Mouse (Mus musculus): ENCODE data around the gene Ttll2. TPM values are rescaled to one million over a fixed set of nuclear protein-coding genes. Genes with fewer than 3 reads are reported as not detected.
A peak's percentile ranks its signal among the peaks of the same experiment; 100 is the strongest.
"Not testable (repeated sequence)": the region's sequence is repeated elsewhere in the genome, so short reads cannot be mapped to it uniquely, and the experiment has no call there.

Gene Ttll2
- polyA plus RNA-seq, 1 experiment from 2014 or later: not detected

- not testable (repeated sequence) for ATAC-seq (ENCODE audit: extremely low read depth, insufficient number of reproducible peaks, low FRiP score, low TSS enrichment); H3K27ac ChIP-seq (replicated peaks); H3K36me3 ChIP-seq; H3K4me2 ChIP-seq; H3K9me3 ChIP-seq; H3K27me3 ChIP-seq (replicated peaks); H3K4me3 ChIP-seq; H3K9ac ChIP-seq; H3K4me1 ChIP-seq
- WGBS: 45% methylated on average over 2 of the region's 3 CpGs
Measured at GRCm38 (mm10) chr17:7348765-7349164, 3.7 kb downstream of the Ttll2 start.

- H3K27me3 ChIP-seq (replicated peaks); H3K36me3 ChIP-seq; H3K4me3 ChIP-seq; H3K9ac ChIP-seq; H3K9me3 ChIP-seq; ATAC-seq (ENCODE audit: extremely low read depth, insufficient number of reproducible peaks, low FRiP score, low TSS enrichment); H3K4me1 ChIP-seq; H3K4me2 ChIP-seq; H3K27ac ChIP-seq (replicated peaks): not testable (repeated sequence)
- 55% methylated on average over 7 of the region's 9 CpGs for WGBS
Measured at GRCm38 (mm10) chr17:7337381-7337780, 15.1 kb downstream of the Ttll2 start.

GRCm38 (mm10) chr17:7332745-7333144, 19.8 kb downstream of the Ttll2 start:
- H3K36me3 ChIP-seq; H3K27me3 ChIP-seq (replicated peaks); H3K9ac ChIP-seq; H3K4me1 ChIP-seq; ATAC-seq (ENCODE audit: extremely low read depth, insufficient number of reproducible peaks, low FRiP score, low TSS enrichment); H3K4me3 ChIP-seq; H3K27ac ChIP-seq (replicated peaks); H3K9me3 ChIP-seq; H3K4me2 ChIP-seq: not testable (repeated sequence)
- WGBS: 82% methylated on average over 3 of the region's 5 CpGs

GRCm38 (mm10) chr17:7326415-7326814, 26.1 kb downstream of the Ttll2 start:
- not testable (repeated sequence) for H3K27ac ChIP-seq (replicated peaks); ATAC-seq (ENCODE audit: extremely low read depth, insufficient number of reproducible peaks, low FRiP score, low TSS enrichment)
- 20% methylated on average over 7 of the region's 8 CpGs for WGBS

GRCm38 (mm10) chr17:7324346-7324745, 28.1 kb downstream of the Ttll2 start, which contains the start of gene Tcp10a:
TSS of gene Tcp10a (plus strand) at chr17:7324646.
- H3K9me3 ChIP-seq; H3K27me3 ChIP-seq (replicated peaks); H3K27ac ChIP-seq (replicated peaks); H3K9ac ChIP-seq; ATAC-seq (ENCODE audit: extremely low read depth, insufficient number of reproducible peaks, low FRiP score, low TSS enrichment); H3K4me3 ChIP-seq; H3K4me2 ChIP-seq; H3K4me1 ChIP-seq; H3K36me3 ChIP-seq: not testable (repeated sequence)
- 81% methylated on average over 4 of the region's 5 CpGs for WGBS

More at GRCm38 (mm10) chr17:7326415-7326814, 26.1 kb downstream of the Ttll2 start:
- H3K36me3 ChIP-seq; H3K27me3 ChIP-seq (replicated peaks); H3K4me1 ChIP-seq; H3K9ac ChIP-seq; H3K4me3 ChIP-seq; H3K4me2 ChIP-seq; H3K9me3 ChIP-seq: not testable (repeated sequence)

- H3K9ac ChIP-seq; H3K4me2 ChIP-seq; H3K4me1 ChIP-seq; H3K27me3 ChIP-seq (replicated peaks); ATAC-seq (ENCODE audit: extremely low read depth, insufficient number of reproducible peaks, low FRiP score, low TSS enrichment); H3K36me3 ChIP-seq; H3K27ac ChIP-seq (replicated peaks); H3K4me3 ChIP-seq; H3K9me3 ChIP-seq: not testable (repeated sequence)
- 62% methylated on average over 6 of the region's 6 CpGs for WGBS
Measured at GRCm38 (mm10) chr17:7319789-7320188, 32.7 kb downstream of the Ttll2 start.

- H3K27ac ChIP-seq (replicated peaks); H3K4me1 ChIP-seq; H3K4me3 ChIP-seq; H3K36me3 ChIP-seq; ATAC-seq (ENCODE audit: extremely low read depth, insufficient number of reproducible peaks, low FRiP score, low TSS enrichment); H3K27me3 ChIP-seq (replicated peaks); H3K9ac ChIP-seq; H3K4me2 ChIP-seq; H3K9me3 ChIP-seq: not testable (repeated sequence)
- 53% methylated on average over 7 of the region's 8 CpGs for WGBS
Measured at GRCm38 (mm10) chr17:7315693-7316382, 36.7 kb downstream of the Ttll2 start.

- 46% methylated on average over 8 of the region's 8 CpGs for WGBS
- not testable (repeated sequence) for H3K27me3 ChIP-seq (replicated peaks); H3K4me2 ChIP-seq; H3K9me3 ChIP-seq; H3K36me3 ChIP-seq; H3K4me3 ChIP-seq; H3K27ac ChIP-seq (replicated peaks); H3K9ac ChIP-seq; H3K4me1 ChIP-seq
- ATAC-seq (ENCODE audit: extremely low read depth, insufficient number of reproducible peaks, low FRiP score, low TSS enrichment): peak; percentile 33; the same call in 1 of the 2 replicates
Measured at GRCm38 (mm10) chr17:7306278-7307196, 46.0 kb downstream of the Ttll2 start.

Other genes starting within 250 kb of the Ttll2 start
- gene Rps6ka2, start 182.6 kb downstream of the Ttll2 start, polyA plus RNA-seq (2015; fragmentation: Nextera tagmentation; extraction: Ambion mirVana): 35.9 and 37.5 TPM in 2 replicates
- gene Tcp10a, start 28.1 kb downstream of the Ttll2 start, polyA plus RNA-seq (2015; fragmentation: Nextera tagmentation; extraction: Ambion mirVana): 0.13 TPM in 1 of 2 replicates, not detected in the other
- not detected in 2 replicates for gene Gm49630, start 19.3 kb upstream of the Ttll2 start, polyA plus RNA-seq (2015; fragmentation: Nextera tagmentation; extraction: Ambion mirVana)
- not detected in 2 replicates for gene Unc93a2, start 32.8 kb upstream of the Ttll2 start, polyA plus RNA-seq (2015; fragmentation: Nextera tagmentation; extraction: Ambion mirVana)

Measured in heart, embryonic 13.5 days (tissue).